Mouse (Mus musculus) embryonic facial prominence, embryonic 13.5 days (tissue): Measurements from ENCODE around the gene Kdm2a. TPM values are rescaled to one million over a fixed set of nuclear protein-coding genes. Genes with fewer than 3 reads are reported as not detected.

Experiments
- ATAC-seq: fragments of 200-750 bp; cut with Nextera tagmentation; 2 replicates; pipeline ENCODE4 v1.8.0; 2017; ENCODE audit warnings: low read depth; ENCODE audit not compliant: insufficient number of reproducible peaks, insufficient read depth, low FRiP score, low TSS enrichment
- H3K27ac ChIP-seq: fragments of 300-500 bp; sonication (generic); 2 replicates; pipeline ENCODE4 v1.5.1; 2015; ENCODE audit warnings: moderate library complexity, mild to moderate bottlenecking, inconsistent platforms
- H3K27me3 ChIP-seq: fragments of 300-500 bp; sonication (generic); 2 replicates; pipeline ENCODE4 v1.6.1; 2015; ENCODE audit warnings: mild to moderate bottlenecking, inconsistent platforms
- H3K36me3 ChIP-seq: fragments of 300-500 bp; sonication (generic); 2 replicates; pipeline ENCODE4 v1.6.1; 2015; ENCODE audit warnings: mild to moderate bottlenecking, inconsistent platforms
- H3K4me1 ChIP-seq: fragments of 300-500 bp; sonication (generic); 2 replicates; pipeline ENCODE4 v1.6.1; 2015; ENCODE audit warnings: inconsistent platforms
- H3K4me2 ChIP-seq: fragments of 300-500 bp; sonication (generic); 2 replicates; pipeline ENCODE4 v1.6.1; 2015; ENCODE audit warnings: moderate library complexity, mild to moderate bottlenecking, inconsistent platforms
- H3K4me3 ChIP-seq: fragments of 300-500 bp; sonication (generic); 2 replicates; pipeline ENCODE4 v1.5.1; 2015; ENCODE audit warnings: mild to moderate bottlenecking, inconsistent platforms
- H3K9ac ChIP-seq: fragments of 300-500 bp; sonication (generic); 2 replicates; pipeline ENCODE4 v1.6.1; 2015; ENCODE audit warnings: mild to moderate bottlenecking, inconsistent platforms
- H3K9me3 ChIP-seq: fragments of 300-500 bp; sonication (generic); 2 replicates; pipeline ENCODE4 v1.6.1; 2016; ENCODE audit warnings: inconsistent platforms
- WGBS: fragments of 180-500 bp; shearing (Covaris S2); methylation state at CpG from one replicate; pipeline ENCODE4 v1.1.7; 2015; ENCODE audit warnings: mixed read lengths; 5-methylcytosine and 5-hydroxymethylcytosine counted together
- polyA plus RNA-seq: library from polyadenylated mRNA; unstranded; fragments of >200 nt; fragmentation: Nextera tagmentation; extraction: Ambion mirVana; gene quantifications from 2 replicates; pipeline ENCODE4 v1.2.1, GENCODE M21; 2015

Gene Kdm2a
- polyA plus RNA-seq, 1 experiment from 2014 or later, result 53.6 TPM

DNA sequence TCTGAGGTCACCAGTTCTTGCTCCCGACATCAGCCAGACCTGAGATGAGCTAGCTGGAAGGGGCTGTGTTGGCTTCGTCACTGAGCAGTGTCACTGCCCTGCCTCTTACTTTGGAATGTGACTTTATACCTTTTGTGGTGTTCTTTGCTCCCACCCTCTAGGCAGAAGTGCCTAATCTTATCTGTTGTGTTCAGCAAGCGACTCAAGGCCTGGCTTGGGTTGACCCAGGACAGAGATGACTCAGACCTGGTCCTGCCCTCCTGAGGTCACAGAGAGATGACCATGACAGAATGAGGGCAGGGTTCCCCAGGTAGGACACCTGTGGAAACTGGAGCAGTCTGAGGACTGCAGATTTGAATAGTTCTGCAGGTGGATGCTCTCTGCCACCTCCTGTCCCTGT, 38.2 kb upstream of the Kdm2a start:
- WGBS, result 90% methylated on average over 3 of the region's 3 CpGs
- H3K9ac ChIP-seq, result no peak overlapping the region
- no peak overlapping the region for H3K27ac ChIP-seq
- H3K9me3 ChIP-seq, result no peaks in the 10 kb centered on the region
- no peak for ATAC-seq
- H3K36me3 ChIP-seq, result peaks cover 28% of the 10 kb centered on the region
- H3K4me3 ChIP-seq, result no peak overlapping the region
- H3K27me3 ChIP-seq, result no peaks in the 10 kb centered on the region
- H3K4me1 ChIP-seq, result peaks cover 34% of the 10 kb centered on the region
- H3K4me2 ChIP-seq, result no peak overlapping the region

DNA sequence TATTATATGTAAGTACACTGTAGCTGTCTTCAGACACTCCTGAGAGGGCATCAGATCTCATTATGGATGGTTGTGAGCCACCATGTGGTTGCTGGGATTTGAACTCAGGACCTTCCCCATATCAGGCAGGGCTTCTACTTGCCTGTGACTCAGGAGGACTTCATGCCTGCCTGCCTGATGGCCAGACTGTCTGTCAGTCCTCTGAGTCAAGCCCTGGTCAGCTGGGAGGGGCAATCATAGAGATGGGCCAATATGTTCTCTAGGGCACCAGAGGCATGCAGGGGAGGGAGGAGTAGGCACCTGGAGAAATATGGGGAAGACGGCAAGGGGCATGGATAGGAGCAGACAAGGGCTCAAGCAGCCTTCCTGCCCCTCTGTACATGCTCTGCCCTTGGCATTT, 36.9 kb upstream of the Kdm2a start:
- H3K9ac ChIP-seq, result no peak overlapping the region
- peaks cover 40% of the 10 kb centered on the region for H3K36me3 ChIP-seq
- H3K27me3 ChIP-seq, result no peaks in the 10 kb centered on the region
- no peak overlapping the region for H3K4me2 ChIP-seq
- no peaks in the 10 kb centered on the region for H3K9me3 ChIP-seq
- peaks cover 21% of the 10 kb centered on the region for H3K4me1 ChIP-seq
- ATAC-seq, result no peak
- H3K27ac ChIP-seq, result no peak overlapping the region
- no peak overlapping the region for H3K4me3 ChIP-seq
- WGBS, result 91% methylated on average over 1 of the region's 1 CpGs

DNA sequence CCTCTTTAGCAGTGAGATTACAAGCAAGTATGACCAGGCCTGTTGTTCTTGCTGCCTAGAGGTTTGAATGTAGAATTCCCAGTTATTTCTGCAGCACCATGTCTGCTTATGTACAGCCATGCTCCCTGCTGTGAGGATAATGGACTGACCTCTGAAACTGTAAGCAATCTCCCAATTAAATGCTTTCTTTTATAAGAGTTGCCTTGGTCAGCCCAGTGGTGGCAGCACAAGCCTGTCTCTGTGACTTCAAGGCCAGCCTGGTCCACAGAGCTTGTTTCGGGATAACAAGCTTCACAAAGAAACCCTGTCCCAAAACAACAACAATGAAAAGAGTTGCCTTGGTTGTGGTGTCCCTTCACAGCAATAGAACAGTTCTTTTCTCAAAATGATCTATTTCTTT, 35.7 kb upstream of the Kdm2a start:
- Histone ChIP-seq H3K36me3 (peaks cover 51% of the 10 kb centered on the region), H3K9ac (no peak overlapping the region), H3K9me3 (no peaks in the 10 kb centered on the region), H3K4me3 (no peak overlapping the region), H3K27me3 (no peaks in the 10 kb centered on the region), H3K4me1 (peaks cover 13% of the 10 kb centered on the region), H3K27ac (no peak overlapping the region), H3K4me2 (no peak overlapping the region)
- WGBS, result 87% methylated on average over 1 of the region's 1 CpGs
- no peak for ATAC-seq

- H3K9me3 ChIP-seq, result no peaks in the 10 kb centered on the region
- H3K9ac ChIP-seq, result no peak overlapping the region
- H3K27ac ChIP-seq, result no peak overlapping the region
- H3K4me3 ChIP-seq, result no peak overlapping the region
- WGBS, result 93% methylated on average over 4 of the region's 4 CpGs
- H3K4me1 ChIP-seq, result no peaks in the 10 kb centered on the region
- H3K36me3 ChIP-seq, result peaks cover 60% of the 10 kb centered on the region
- no peaks in the 10 kb centered on the region for H3K27me3 ChIP-seq
- H3K4me2 ChIP-seq, result no peak overlapping the region
- no peak for ATAC-seq
Observed at GRCm38 (mm10) chr19:4430091-4430620, 32.1 kb upstream of the Kdm2a start.

GRCm38 (mm10) chr19:4425610-4426366, 27.7 kb upstream of the Kdm2a start:
- no peak for ATAC-seq
- Histone ChIP-seq H3K4me3 (no peak overlapping the region), H3K36me3 (peaks cover 66% of the 10 kb centered on the region), H3K9me3 (no peaks in the 10 kb centered on the region), H3K27ac (no peak overlapping the region), H3K4me2 (no peak overlapping the region), H3K27me3 (no peaks in the 10 kb centered on the region), H3K4me1 (no peaks in the 10 kb centered on the region), H3K9ac (no peak overlapping the region)
- 79% methylated on average over 19 of the region's 19 CpGs for WGBS

GRCm38 (mm10) chr19:4423021-4423420, 24.9 kb upstream of the Kdm2a start:
- H3K36me3 ChIP-seq, result peaks cover 52% of the 10 kb centered on the region

GRCm38 (mm10) chr19:4422581-4422980, 24.5 kb upstream of the Kdm2a start:
- H3K27me3 ChIP-seq, result no peaks in the 10 kb centered on the region
- H3K36me3 ChIP-seq, result peaks cover 48% of the 10 kb centered on the region
- 90% methylated on average over 3 of the region's 3 CpGs for WGBS
- H3K9me3 ChIP-seq, result no peaks in the 10 kb centered on the region
- ATAC-seq, result no peak
- H3K9ac ChIP-seq, result no peak overlapping the region
- H3K27ac ChIP-seq, result no peak overlapping the region
- no peak overlapping the region for H3K4me3 ChIP-seq
- H3K4me1 ChIP-seq, result no peaks in the 10 kb centered on the region
- no peak overlapping the region for H3K4me2 ChIP-seq

More at GRCm38 (mm10) chr19:4423021-4423420, 24.9 kb upstream of the Kdm2a start:
- 78% methylated on average over 3 of the region's 3 CpGs for WGBS
- Histone ChIP-seq H3K4me2 (no peak overlapping the region), H3K27ac (no peak overlapping the region), H3K4me1 (no peaks in the 10 kb centered on the region), H3K9me3 (no peaks in the 10 kb centered on the region), H3K27me3 (no peaks in the 10 kb centered on the region), H3K9ac (no peak overlapping the region), H3K4me3 (no peak overlapping the region)
- no peak for ATAC-seq

DNA sequence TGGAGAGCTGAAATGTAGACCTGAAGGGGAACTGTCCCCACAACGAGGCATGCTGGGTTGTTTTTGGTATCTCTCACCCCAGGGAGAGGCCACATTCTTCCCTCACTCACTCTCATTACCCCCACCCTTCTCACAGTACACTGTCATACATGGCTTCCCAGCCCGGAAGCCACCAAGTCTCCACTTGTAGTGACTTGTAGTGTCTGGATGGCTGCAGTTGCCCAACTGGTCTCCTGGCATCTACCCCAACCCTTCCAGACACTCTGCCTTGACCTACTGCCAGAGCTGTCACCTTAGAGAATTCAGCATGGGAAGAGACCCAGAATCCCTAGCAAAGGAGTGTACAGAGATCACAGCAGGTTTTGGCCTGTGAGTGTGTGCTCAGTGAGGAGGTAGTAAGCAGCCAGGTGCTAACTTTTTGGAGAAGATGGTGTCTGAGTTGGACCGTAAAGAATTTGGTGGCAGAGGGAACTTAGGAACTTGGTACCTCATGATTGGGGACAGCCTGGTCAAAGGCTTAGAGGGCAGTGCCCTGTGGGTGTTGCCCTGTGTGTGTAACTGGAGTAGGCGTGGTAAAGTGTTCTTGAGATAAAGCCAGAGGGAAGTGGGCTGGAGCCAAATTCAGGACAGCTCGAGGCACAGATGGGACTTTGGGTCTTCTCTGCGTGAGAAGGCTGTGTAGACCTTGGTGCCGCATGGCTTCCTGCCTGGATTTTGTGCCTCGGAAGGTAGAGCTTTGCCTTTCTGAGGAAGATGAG, 22.2 kb upstream of the Kdm2a start:
- ATAC-seq, result no peak
- no peak overlapping the region for H3K9ac ChIP-seq
- peaks cover 31% of the 10 kb centered on the region for H3K36me3 ChIP-seq
- H3K27ac ChIP-seq, result no peak overlapping the region
- no peaks in the 10 kb centered on the region for H3K27me3 ChIP-seq
- H3K9me3 ChIP-seq, result no peaks in the 10 kb centered on the region
- no peak overlapping the region for H3K4me3 ChIP-seq
- H3K4me2 ChIP-seq, result no peak overlapping the region
- WGBS, result 79% methylated on average over 8 of the region's 8 CpGs
- H3K4me1 ChIP-seq, result no peaks in the 10 kb centered on the region

DNA sequence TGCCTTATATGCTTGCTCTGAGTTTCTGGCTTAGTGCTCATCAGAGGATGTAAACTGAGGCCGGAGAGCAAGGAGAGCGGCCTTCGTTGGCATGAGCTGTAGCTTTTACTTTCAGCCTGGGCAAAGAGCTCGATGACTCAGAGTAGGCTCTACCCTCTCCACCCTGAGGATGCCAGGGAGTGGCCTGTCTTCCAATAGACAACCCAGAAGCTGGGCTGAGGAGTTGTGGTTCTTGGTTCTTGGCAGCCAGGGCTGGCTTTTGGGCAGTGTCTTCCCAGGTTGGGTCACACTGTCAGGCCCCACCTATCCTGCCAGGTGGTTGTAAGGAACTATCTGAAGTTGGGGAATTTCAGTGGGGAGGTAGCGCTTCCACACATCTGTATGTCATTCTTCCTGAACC, 21.6 kb upstream of the Kdm2a start:
- 91% methylated on average over 5 of the region's 5 CpGs for whole genome bisulfite sequencing

DNA sequence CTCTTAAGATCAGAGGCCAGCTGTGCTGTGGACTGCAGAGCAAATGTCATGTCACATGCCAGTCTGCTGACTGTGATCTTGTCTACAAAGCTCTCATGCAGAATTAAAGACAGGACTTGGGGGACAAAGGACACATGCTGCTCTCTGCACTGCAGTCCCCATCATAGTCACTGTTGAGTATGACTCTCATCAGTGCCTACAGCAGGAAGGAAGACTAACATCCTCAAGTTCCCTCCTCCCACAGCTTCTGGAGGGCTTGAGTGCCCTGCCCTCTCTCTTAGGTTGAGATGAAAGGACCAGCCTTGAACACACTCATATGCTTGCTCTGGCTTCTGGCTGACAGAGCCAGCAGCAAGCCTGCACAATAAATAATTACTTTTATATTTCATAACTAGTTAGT, 19.6 kb upstream of the Kdm2a start:
- Histone ChIP-seq H3K4me3 (no peak overlapping the region), H3K9me3 (no peaks in the 10 kb centered on the region), H3K9ac (no peak overlapping the region), H3K27ac (no peak overlapping the region), H3K27me3 (no peaks in the 10 kb centered on the region), H3K4me2 (no peak overlapping the region), H3K4me1 (no peaks in the 10 kb centered on the region), H3K36me3 (peaks cover 17% of the 10 kb centered on the region)
- ATAC-seq, result no peak

More for the DNA sequence above, 21.6 kb upstream of the Kdm2a start:
- Histone ChIP-seq H3K4me1 (no peaks in the 10 kb centered on the region), H3K27ac (no peak overlapping the region), H3K4me3 (no peak overlapping the region), H3K4me2 (no peak overlapping the region), H3K9ac (no peak overlapping the region), H3K36me3 (peaks cover 25% of the 10 kb centered on the region), H3K9me3 (no peaks in the 10 kb centered on the region), H3K27me3 (no peaks in the 10 kb centered on the region)
- no peak for ATAC-seq

DNA sequence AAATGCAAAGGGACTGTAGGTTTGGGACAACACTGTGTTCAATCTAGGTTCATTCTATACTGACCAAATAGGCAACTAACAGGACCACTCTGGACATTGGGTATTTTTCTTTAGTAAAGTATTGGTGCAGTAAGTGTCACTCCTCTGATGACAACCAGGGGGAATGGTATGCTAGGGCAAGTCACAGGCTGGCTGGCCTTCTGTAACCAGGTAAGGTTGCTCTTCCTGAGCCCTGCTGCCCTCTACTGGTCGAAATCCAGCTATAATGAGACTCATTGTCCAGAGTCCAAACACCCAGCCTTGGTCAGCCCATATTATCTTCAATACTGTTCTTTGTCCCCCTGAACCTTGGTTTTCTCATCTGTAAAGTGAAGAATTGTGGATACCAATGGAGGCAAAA, 19.1 kb upstream of the Kdm2a start:
- no peak overlapping the region for H3K4me2 ChIP-seq
- peaks cover 12% of the 10 kb centered on the region for H3K36me3 ChIP-seq
- no peaks in the 10 kb centered on the region for H3K9me3 ChIP-seq
- H3K9ac ChIP-seq, result no peak overlapping the region
- no peak for ATAC-seq
- 0% methylated on average over 1 of the region's 1 CpGs for whole genome bisulfite sequencing
- H3K27ac ChIP-seq, result no peak overlapping the region
- no peaks in the 10 kb centered on the region for H3K27me3 ChIP-seq
- no peak overlapping the region for H3K4me3 ChIP-seq
- no peaks in the 10 kb centered on the region for H3K4me1 ChIP-seq

GRCm38 (mm10) chr19:4414631-4415030, 16.5 kb upstream of the Kdm2a start:
- no peak for ATAC-seq
- Histone ChIP-seq H3K36me3 (no peaks in the 10 kb centered on the region), H3K27me3 (no peaks in the 10 kb centered on the region), H3K9me3 (no peaks in the 10 kb centered on the region), H3K27ac (no peak overlapping the region), H3K4me1 (no peaks in the 10 kb centered on the region), H3K4me2 (no peak overlapping the region), H3K9ac (no peak overlapping the region), H3K4me3 (no peak overlapping the region)
- 77% methylated on average over 1 of the region's 1 CpGs for WGBS
